Mouse (Mus musculus) lung, postnatal 25 days (tissue): Measurements from ENCODE around the gene Ppfibp2.

Source experiments
- DNase-seq: peaks from one replicate; pipeline ENCODE4 v3.0.0; 2022; ENCODE audit warnings: low spot score

Ppfibp2 gene

DNA sequence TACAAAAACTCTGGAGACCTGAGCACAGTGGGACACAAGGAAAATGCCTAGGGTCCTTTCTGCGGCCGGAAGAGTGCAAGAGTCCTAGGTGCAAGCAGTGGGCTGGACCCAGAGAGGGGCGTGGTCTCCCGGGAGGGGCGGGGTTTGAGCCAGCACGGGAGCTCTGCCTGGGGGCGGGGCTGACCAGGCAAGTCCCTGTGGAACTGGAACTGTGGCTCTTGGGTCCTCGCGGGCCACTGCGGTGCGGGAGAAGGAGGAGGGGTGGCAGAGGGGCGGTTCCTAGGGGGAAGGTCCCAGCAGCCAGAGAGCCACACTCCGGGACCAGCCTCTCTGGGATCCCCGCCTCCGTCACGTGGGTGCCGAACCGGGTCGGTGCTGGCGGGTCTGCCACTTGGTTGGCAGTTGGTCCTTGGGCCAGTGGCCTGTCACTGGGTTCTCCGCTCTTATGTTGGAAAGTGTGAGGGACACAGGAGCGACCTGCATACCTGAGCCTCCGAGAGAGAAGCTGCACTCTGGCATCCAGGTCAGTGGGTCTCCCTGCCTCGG, at the start of gene Ppfibp2:
Ppfibp2 (plus strand) TSS at position 351 of the 546 bp plus-strand sequence.
- DNase-seq, result peak; percentile 96

DNA sequence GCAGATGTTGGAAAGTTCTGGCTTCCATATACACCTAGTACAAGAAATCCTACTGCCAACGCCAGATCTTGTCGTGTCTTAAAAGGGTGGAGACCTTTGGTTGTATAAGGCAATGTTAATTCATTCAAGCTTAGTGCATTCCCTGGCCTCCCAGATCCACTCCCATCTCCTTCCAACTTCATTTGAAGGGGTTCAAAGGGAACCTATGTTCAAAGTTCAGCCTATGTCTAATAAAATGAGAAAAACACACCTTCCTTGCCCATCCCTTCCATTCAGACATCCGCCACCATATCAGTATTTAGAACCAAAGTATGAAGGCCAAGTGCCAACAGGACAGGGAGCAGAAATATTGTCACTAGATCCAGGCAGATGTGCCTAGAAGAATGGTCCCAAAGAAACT, 47.1 kb upstream of the Ppfibp2 start:
- no peak for DNase-seq

DNA sequence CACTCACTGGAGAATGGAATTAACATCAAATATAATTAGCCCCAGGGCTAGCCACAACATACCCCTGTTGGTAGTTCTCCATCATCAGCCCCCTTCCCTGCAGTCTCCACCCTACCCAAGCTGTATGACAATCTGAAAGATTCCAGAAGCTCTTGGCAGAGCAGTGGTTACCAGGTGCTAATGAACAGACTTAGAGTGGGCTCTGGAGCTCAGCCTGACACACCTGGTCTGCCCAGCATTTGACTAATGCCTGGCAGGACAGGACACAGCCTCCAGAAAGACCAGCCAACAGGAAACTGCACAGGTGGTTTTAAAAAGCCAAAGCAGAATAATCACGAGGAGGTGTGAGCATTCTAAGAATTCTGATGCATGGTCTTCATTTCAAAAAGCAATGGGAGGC, 41.5 kb upstream of the Ppfibp2 start:
- no peak for DNase-seq

- DNase-seq, result no peak
Measured at GRCm38 (mm10) chr7:107555906-107556305, 39.1 kb upstream of the Ppfibp2 start.

DNA sequence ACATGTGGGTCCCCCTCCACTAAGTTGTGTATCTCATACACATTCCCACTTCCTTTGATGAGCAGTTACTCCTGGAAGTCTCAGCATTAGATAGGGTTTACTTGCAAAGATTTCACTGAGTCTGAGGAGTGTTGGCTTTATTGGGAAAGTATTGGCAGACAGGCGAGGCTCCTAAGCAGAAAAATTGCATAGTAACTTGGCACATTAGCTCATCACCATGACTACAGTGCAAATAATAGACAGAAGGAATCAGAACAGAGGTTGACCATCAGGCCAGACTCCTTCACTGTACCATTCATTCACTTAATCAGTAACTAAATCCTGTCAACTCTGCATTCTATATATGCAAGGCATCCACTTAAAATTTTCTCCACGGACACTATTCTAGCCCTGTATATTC, 34.3 kb upstream of the Ppfibp2 start:
- peak; percentile 44 for DNase-seq

DNA sequence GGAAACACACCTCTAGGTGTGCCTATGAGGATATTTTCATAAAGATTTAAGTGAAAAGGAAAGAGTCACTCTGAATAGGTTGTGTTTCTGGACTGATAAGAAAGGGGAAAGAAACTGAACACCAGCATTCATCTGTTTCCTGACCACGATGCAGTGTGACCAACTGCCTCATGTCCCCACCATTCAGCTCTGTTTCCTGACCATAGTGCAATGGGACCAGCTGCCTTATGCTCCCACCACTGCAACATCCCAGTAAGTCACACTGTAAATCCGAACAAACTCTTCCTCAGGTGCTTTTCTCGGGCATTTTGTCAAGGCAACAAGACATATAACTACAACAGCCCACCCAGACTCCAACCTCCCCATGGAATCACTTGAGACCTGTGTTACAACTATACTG, 33.4 kb upstream of the Ppfibp2 start:
- DNase-seq, result no peak

DNA sequence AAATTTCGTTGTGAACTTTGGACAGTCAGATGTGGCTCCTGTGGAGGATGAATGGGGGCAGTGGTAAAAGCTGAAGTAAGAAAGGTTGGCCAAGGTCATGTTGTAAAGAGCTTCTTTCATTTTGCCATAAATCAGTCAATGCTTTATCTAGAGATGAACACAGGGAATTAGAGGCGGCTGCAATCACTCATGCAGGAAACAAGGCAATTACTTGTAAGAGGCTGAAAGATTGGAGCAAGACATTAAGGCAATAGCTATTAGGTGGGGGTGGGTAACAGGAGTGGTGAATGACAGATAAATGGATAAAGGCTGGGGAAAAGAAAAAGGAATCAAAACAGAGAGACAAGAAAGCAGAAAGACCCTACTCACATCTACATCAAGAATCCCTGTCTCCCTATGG, 31.3 kb upstream of the Ppfibp2 start:
- DNase-seq, result no peak

- DNase-seq, result peak; percentile 35
Measured at GRCm38 (mm10) chr7:107567261-107567671, 27.7 kb upstream of the Ppfibp2 start, which contains the start of gene Olfml1. TSS of gene Olfml1 (plus strand) at chr7:107567446.

GRCm38 (mm10) chr7:107567674-107568073, 27.3 kb upstream of the Ppfibp2 start:
- no peak for DNase-seq

DNA sequence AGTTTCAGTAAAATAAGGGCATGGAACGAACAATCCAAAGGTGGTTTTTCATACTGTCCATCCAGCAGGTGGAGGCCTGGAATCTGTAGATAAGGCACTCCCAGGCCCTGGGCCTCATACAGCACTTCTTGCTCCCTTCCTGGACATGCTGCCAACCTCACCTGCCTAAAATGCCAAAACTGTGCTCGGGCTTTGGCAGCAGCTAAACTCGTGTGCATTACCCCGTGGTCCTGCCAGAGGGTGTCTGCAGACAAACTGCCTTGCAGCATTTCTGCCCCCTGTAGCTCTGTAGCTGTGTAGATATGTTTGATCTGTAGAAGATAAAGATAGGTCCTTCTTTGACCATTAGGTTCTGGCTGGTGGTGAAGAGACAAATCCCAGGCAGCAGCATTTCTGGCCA, 26.0 kb upstream of the Ppfibp2 start:
- DNase-seq, result no peak

DNA sequence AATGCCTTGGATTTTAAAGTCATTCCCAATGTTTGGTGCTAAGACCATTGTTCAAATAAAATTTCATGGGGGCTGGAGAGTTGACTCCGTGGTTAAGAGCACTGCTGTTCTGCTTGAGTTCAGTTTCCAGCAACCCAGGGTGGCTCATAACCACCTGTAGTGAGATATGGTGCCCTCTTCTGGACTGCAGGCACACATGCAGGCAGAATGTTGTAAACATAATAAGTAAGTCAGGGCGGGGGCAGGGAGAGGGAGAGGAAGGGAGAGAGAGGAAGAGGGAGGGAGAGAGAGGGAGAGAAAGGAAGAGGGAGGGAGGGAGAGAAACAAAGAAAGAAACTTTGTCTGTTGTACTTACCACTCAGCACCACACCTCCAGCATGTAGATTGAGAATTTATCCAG, 21.2 kb upstream of the Ppfibp2 start:
- DNase-seq, result no peak

- no peak for DNase-seq
Measured at GRCm38 (mm10) chr7:107574276-107574675, 20.7 kb upstream of the Ppfibp2 start.

DNA sequence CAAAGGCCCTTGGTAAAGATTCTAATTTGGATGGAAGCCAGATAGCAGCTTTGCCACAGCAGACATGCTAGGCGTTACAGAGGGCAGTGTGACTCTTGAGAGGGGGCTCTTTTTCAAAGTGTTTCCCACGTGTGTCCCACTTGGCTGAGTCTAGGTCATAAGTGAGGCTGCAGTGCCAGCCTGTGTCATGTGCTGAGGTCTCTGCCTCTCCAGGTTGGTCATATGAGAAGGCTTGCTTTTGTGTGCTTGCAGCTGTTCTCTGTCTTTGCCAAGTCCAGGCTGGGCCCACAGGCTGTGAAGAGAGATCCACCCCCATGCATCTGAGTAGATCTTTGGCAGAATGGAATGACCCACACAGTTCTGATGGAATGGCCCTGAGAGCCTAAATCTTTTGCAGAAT, 2.4 kb upstream of the Ppfibp2 start:
- DNase-seq, result no peak

- DNase-seq, result peak; percentile 28
Measured at GRCm38 (mm10) chr7:107593904-107594303, 1.1 kb upstream of the Ppfibp2 start.

DNA sequence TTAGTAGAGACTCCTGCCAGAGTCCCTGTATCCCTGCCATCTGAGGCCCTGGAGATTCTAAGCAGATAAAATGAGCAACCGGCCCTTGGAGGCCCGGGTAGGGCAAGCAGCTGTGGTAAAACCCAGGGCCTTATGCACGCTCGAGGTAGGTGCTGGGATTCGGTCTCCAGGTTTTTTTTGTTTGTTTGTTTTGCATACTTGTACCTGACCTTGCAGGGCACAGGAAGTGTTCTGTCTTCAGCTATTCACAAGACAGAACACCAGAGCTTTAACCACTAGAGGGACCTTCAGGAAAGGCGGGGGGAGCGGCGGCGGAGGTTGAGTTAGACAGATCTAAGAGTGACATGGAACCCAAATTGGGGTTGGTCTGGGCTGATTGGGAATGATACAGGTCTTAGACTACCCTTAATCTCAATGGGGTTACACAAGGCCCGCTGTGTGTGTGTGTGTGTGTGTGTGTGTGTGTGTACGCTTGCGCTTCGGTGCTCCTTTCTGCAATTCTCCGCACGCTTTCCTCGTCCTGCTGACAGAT, 616 bp upstream of the Ppfibp2 start:
- peak; percentile 68 for DNase-seq

GRCm38 (mm10) chr7:107595426-107595825, 419 bp downstream of the Ppfibp2 start:
- DNase-seq, result no peak

DNA sequence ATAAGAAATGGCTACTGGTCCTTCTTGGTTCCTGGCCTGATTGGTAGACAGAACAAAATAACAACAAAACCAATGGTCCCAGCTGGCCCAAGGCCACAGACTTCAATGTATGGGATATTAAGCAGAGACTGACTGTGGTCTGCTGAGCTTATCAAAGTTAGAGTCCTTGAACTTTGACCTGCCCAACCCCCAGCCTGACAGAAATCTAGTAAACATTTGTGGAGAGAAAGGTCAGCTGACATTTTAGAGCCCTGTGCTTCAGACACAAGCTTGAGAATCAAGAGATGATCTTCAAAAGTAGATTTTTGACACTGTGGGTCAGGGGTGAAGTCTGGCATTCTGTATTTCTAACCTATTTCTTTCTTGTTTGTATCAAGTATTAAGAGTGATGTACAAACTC, 1.7 kb downstream of the Ppfibp2 start:
- DNase-seq, result no peak

DNA sequence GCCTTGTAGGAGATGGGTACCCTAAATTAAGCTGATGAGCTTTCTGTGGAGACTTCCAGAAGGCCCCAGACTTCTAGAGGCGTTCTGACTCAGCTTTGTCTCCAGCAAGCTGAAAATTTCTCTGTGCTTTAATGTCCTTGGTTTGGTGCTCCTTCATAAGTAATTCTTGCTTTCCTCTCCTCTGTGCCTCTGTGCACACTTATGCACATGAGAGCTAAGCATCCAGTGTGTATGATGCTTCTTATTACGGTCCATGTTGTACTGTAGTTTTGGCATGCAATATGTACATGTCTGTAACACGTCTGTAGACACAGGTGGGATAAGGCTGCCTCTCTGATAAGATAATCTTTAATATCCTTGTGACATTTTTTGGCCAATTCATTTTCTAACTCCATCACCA, 2.9 kb downstream of the Ppfibp2 start:
- DNase-seq, result no peak

GRCm38 (mm10) chr7:107600651-107601050, 5.6 kb downstream of the Ppfibp2 start:
- no peak for DNase-seq

- DNase-seq, result no peak
Measured at GRCm38 (mm10) chr7:107602505-107602904, 7.5 kb downstream of the Ppfibp2 start.

- no peak for DNase-seq
Measured at GRCm38 (mm10) chr7:107602913-107603312, 7.9 kb downstream of the Ppfibp2 start.

- no peak for DNase-seq
Measured at GRCm38 (mm10) chr7:107607766-107608165, 12.8 kb downstream of the Ppfibp2 start.

DNA sequence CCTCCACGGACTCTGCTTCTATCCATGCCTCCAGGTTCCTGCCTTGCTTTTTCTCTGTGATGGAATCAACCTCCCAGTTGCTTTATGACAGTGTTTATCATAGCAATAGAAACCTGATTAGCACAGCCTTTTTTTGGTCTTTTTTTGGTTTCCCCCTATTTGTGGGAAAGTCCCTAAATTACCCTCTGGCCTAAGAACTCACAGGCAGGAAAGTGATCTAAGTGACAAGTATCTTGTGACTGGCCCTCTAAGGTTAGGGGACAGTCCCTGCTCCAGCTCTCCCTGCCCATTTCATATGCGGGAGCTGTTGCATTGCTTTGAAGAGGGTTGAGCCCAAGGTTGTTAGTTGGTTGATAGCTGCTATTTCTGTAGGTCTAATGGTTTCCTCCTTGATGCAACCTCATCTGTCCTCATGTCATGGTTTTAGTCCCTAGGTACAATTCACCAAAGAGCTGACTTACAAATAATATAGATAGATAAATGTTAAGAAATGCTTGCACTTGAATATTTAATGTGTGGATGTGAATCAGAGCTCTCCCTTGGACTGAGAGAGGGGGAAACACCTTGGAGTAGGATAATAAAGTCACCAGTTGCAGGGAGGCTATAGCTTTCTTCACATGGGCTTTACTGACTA, 14.7 kb downstream of the Ppfibp2 start:
- no peak for DNase-seq

GRCm38 (mm10) chr7:107610880-107611279, 15.9 kb downstream of the Ppfibp2 start:
- DNase-seq, result no peak
